Mouse (Mus musculus) heart, embryonic 12.5 days (tissue): ENCODE results near the gene Rab5c. TPM values are rescaled to one million over a fixed set of nuclear protein-coding genes. Genes with fewer than 3 reads are reported as not detected.

Experiments
- ATAC-seq: fragments of 200-750 bp; cut with Nextera tagmentation; 2 replicates; pipeline ENCODE4 v1.8.0; 2017; ENCODE audit warnings: moderate TSS enrichment, moderate library complexity; ENCODE audit not compliant: insufficient number of reproducible peaks, low FRiP score
- H3K27ac ChIP-seq: fragments of 300-500 bp; sonication (generic); 2 replicates; pipeline ENCODE4 v1.5.1; 2016; ENCODE audit warnings: mild to moderate bottlenecking, moderate library complexity; ENCODE audit not compliant: poor library complexity, severe bottlenecking
- H3K27me3 ChIP-seq: fragments of 300-500 bp; sonication (generic); replicated peaks from 2 replicates; pipeline ENCODE4 v1.6.1; 2016; ENCODE audit warnings: mild to moderate bottlenecking, moderate library complexity
- H3K36me3 ChIP-seq: fragments of 300-500 bp; sonication (generic); 2 replicates; pipeline ENCODE4 v1.6.1; 2016; ENCODE audit warnings: mild to moderate bottlenecking, moderate library complexity
- H3K4me1 ChIP-seq: fragments of 300-500 bp; sonication (generic); replicated peaks from 2 replicates; pipeline ENCODE4 v1.6.1; 2016; ENCODE audit warnings: mild to moderate bottlenecking
- H3K4me2 ChIP-seq: fragments of 300-500 bp; sonication (generic); 2 replicates; pipeline ENCODE4 v1.6.1; 2016; ENCODE audit warnings: mild to moderate bottlenecking, moderate library complexity
- H3K4me3 ChIP-seq: fragments of 300-500 bp; sonication (generic); 2 replicates; pipeline ENCODE4 v1.5.1; 2016; ENCODE audit warnings: mild to moderate bottlenecking
- H3K9ac ChIP-seq: fragments of 300-500 bp; sonication (generic); 2 replicates; pipeline ENCODE4 v1.6.1; 2016; ENCODE audit warnings: mild to moderate bottlenecking, moderate library complexity
- H3K9me3 ChIP-seq: fragments of 300-500 bp; sonication (generic); replicated peaks from 2 replicates; pipeline ENCODE4 v1.6.1; 2016; ENCODE audit warnings: mild to moderate bottlenecking, moderate library complexity
- WGBS: fragments of 180-500 bp; shearing (Covaris S2); methylation state at CpG from one replicate; pipeline ENCODE4 v1.1.7; 2016; 5-methylcytosine and 5-hydroxymethylcytosine counted together
- polyA plus RNA-seq: library from polyadenylated mRNA; unstranded; fragments of >200 nt; fragmentation: Nextera tagmentation; extraction: Ambion mirVana; gene quantifications from 2 replicates; pipeline ENCODE4 v1.2.1, GENCODE M21; 2016

Gene Rab5c
- polyA plus RNA-seq, 1 experiment from 2014 or later = 11.4 TPM

DNA sequence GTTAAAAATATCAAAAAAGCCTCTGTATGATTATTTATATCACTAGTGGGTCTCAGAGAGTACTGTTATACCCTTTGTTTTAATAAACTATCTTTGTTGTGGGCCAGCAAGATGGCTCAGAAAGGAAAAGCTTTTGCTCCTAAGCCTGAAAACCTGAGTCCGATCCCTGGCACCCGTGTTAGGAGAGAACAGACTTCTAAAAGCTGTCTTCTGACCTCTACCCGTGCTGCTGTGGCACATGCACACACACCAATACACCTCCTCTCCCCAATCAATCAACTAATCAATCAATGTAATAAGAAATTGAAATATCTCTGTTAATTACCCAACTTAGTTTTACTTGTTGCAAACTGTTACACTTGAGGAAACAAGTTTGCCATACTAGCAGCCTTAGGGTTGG lies 37.3 kb downstream of the Rab5c start:
- Histone ChIP-seq H3K27me3 (peaks cover 9% of the 10 kb centered on the region; the same call in 1 of the 2 replicates), H3K9ac (no peak overlapping the region), H3K4me1 (peaks cover 4% of the 10 kb centered on the region), H3K9me3 (no peaks in the 10 kb centered on the region), H3K27ac (no peak overlapping the region), H3K4me3 (no peak overlapping the region), H3K36me3 (peaks cover 13% of the 10 kb centered on the region), H3K4me2 (peak overlapping the region; percentile 58)
- WGBS = 74% methylated on average over 3 of the region's 3 CpGs
- ATAC-seq = no peak

GRCm38 (mm10) chr11:100697921-100698320 lies 40.1 kb downstream of the Rab5c start:
- H3K27me3 ChIP-seq = peaks cover 16% of the 10 kb centered on the region
- no peak overlapping the region for H3K4me3 ChIP-seq
- H3K9ac ChIP-seq = no peak overlapping the region
- no peaks in the 10 kb centered on the region for H3K9me3 ChIP-seq
- peaks cover 4% of the 10 kb centered on the region for H3K4me1 ChIP-seq
- H3K27ac ChIP-seq = no peak overlapping the region
- no peak for ATAC-seq
- 66% methylated on average over 7 of the region's 7 CpGs for WGBS
- H3K4me2 ChIP-seq = no peak overlapping the region
- no peaks in the 10 kb centered on the region for H3K36me3 ChIP-seq

GRCm38 (mm10) chr11:100694926-100695325 lies 43.1 kb downstream of the Rab5c start:
- no peak for ATAC-seq
- no peaks in the 10 kb centered on the region for H3K36me3 ChIP-seq
- no peak overlapping the region for H3K4me3 ChIP-seq
- no peak overlapping the region for H3K9ac ChIP-seq
- no peak overlapping the region for H3K4me2 ChIP-seq
- no peak overlapping the region for H3K27ac ChIP-seq
- no peaks in the 10 kb centered on the region for H3K9me3 ChIP-seq
- WGBS = 36% methylated on average over 5 of the region's 5 CpGs
- H3K4me1 ChIP-seq = peaks cover 9% of the 10 kb centered on the region
- peaks cover 39% of the 10 kb centered on the region for H3K27me3 ChIP-seq

DNA sequence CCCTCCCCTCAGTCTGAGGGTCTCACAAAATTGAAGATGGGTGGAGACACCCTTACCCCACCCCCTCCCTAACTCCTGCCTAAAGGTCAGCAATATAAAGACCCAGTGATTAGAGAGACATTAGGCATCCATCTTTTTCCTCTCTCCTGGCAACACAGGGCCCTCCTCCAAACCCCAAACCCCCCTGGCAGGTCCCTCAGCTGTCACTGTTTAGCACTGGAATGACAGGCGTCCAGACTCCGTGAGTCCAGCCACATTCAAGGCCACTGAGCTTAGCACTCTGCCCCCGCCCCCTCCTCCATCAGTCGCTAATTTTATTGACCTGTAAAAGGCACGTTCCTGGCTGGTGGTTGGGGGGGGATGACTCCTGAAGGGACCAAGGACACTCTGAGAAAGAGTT lies 44.9 kb downstream of the Rab5c start:
- Histone ChIP-seq H3K4me1 (peaks cover 9% of the 10 kb centered on the region), H3K9me3 (no peaks in the 10 kb centered on the region)

DNA sequence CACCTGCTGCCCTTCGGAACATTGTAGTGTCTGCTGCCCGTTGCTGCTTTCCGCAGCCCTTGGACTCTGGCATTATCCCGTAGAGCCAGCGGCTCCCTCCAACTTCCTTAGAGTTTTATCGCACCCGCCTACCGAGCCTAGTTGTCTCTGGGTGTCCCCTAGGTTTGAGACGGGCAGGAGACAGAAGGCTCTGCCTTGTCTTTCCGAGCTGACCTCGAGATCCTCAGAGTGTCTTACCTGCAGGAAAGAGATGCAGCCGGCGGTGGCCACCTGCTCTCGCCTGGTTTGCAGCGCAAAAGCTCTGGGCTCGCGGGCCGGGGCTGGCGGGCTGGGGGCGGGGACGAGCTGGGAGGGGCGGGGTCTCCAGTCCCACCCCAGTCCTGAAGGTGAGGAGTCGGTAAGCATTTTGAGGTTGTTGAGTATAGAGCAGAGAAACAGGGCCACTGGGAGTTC lies 45.8 kb downstream of the Rab5c start, which contains the start of gene Zfp385c:
Gene Zfp385c (minus strand): TSS at position 292 of the 453 bp plus-strand sequence.
- Histone ChIP-seq H3K9me3 (no peaks in the 10 kb centered on the region), H3K4me2 (peak within 1 kb of the TSS; percentile 75), H3K4me3 (peak within 1 kb of the TSS; percentile 42), H3K9ac (peak within 1 kb of the TSS; percentile 38), H3K27ac (no peak within 1 kb of the TSS), H3K36me3 (no peaks in the 10 kb centered on the region), H3K4me1 (peaks cover 9% of the 10 kb centered on the region), H3K27me3 (peaks cover 44% of the 10 kb centered on the region)
- under 1% methylated on average over 23 of the region's 23 CpGs for WGBS
- ATAC-seq = no peak

More for the DNA sequence above, 44.9 kb downstream of the Rab5c start:
- no peak overlapping the region for H3K27ac ChIP-seq
- no peaks in the 10 kb centered on the region for H3K36me3 ChIP-seq
- H3K9ac ChIP-seq = no peak overlapping the region
- H3K27me3 ChIP-seq = peaks cover 44% of the 10 kb centered on the region
- WGBS = 22% methylated on average over 5 of the region's 5 CpGs
- no peak overlapping the region for H3K4me3 ChIP-seq
- no peak overlapping the region for H3K4me2 ChIP-seq
- ATAC-seq = no peak

DNA sequence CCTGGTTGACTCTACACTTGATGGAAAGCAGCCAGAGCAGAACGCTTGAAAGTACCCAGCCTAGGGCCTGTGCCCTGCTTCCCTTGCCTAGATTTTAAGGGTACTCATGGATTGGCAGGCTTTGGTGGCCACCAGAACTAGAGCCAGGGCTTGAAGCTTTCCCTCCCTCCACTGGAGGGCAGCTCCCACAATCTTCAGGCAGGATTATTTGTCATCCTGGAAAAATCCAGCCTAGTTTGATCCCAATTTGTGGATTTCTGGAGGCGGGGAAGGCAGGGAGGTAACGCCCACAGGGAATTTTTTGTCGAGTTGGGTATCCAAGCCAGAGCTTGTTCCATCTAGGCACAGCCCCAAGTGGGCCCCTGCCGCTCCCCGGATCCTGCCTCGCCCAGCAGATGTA lies 47.6 kb downstream of the Rab5c start:
- ATAC-seq = no peak
- 76% methylated on average over 7 of the region's 7 CpGs for WGBS
- H3K4me2 ChIP-seq = no peak overlapping the region
- peaks cover 9% of the 10 kb centered on the region for H3K4me1 ChIP-seq
- no peak overlapping the region for H3K9ac ChIP-seq
- no peak overlapping the region for H3K4me3 ChIP-seq
- peaks cover 40% of the 10 kb centered on the region for H3K27me3 ChIP-seq
- no peak overlapping the region for H3K27ac ChIP-seq
- no peaks in the 10 kb centered on the region for H3K36me3 ChIP-seq
- no peaks in the 10 kb centered on the region for H3K9me3 ChIP-seq

- no peak overlapping the region for H3K9ac ChIP-seq
- H3K27me3 ChIP-seq = peaks cover 38% of the 10 kb centered on the region
Observed at GRCm38 (mm10) chr11:100688443-100688842, 49.6 kb downstream of the Rab5c start.

DNA sequence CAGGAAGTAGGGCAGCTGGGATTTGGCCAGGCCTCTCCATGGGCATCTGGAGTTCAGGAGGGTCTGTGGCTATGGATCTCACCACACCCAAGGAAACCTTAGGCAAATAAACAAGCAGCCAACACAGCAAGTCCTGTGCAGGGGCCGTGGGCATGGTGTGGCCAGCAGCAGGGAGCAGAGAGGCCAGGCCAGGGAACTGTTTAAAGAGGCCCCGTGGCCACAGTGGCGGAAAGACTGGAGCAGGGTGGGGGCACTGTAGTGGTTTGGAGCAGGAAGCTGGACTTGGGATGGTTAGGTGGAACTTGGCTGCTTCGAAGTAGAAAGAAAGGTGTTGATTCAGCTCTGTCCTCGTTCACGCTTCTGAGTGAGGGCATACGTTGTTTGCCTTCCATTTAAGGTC lies 50.8 kb downstream of the Rab5c start:
- ATAC-seq = no peak
- no peaks in the 10 kb centered on the region for H3K9me3 ChIP-seq
- H3K27me3 ChIP-seq = peaks cover 27% of the 10 kb centered on the region
- H3K4me2 ChIP-seq = no peak overlapping the region
- H3K4me3 ChIP-seq = no peak overlapping the region
- H3K36me3 ChIP-seq = no peaks in the 10 kb centered on the region
- H3K27ac ChIP-seq = no peak overlapping the region
- peaks cover 6% of the 10 kb centered on the region for H3K4me1 ChIP-seq
- H3K9ac ChIP-seq = no peak overlapping the region
- 74% methylated on average over 7 of the region's 7 CpGs for WGBS

More at GRCm38 (mm10) chr11:100688443-100688842, 49.6 kb downstream of the Rab5c start:
- Histone ChIP-seq H3K4me1 (peaks cover 9% of the 10 kb centered on the region), H3K27ac (no peak overlapping the region), H3K9me3 (no peaks in the 10 kb centered on the region), H3K4me3 (no peak overlapping the region), H3K36me3 (no peaks in the 10 kb centered on the region), H3K4me2 (no peak overlapping the region)
- WGBS = 59% methylated on average over 4 of the region's 4 CpGs
- ATAC-seq = 0 out of 2 replicates have a peak, but pooled peaks have one; percentile 53

- Histone ChIP-seq H3K27ac (no peak overlapping the region), H3K36me3 (no peaks in the 10 kb centered on the region), H3K27me3 (peaks cover 9% of the 10 kb centered on the region), H3K9ac (no peak overlapping the region), H3K4me1 (0 out of 2 replicates have a peak, but pooled peaks cover 3% of the 10 kb centered on the region), H3K4me3 (no peak overlapping the region), H3K9me3 (no peaks in the 10 kb centered on the region), H3K4me2 (no peak overlapping the region)
- 63% methylated on average over 3 of the region's 3 CpGs for WGBS
- no peak for ATAC-seq
Observed at GRCm38 (mm10) chr11:100685371-100685770, 52.6 kb downstream of the Rab5c start.

DNA sequence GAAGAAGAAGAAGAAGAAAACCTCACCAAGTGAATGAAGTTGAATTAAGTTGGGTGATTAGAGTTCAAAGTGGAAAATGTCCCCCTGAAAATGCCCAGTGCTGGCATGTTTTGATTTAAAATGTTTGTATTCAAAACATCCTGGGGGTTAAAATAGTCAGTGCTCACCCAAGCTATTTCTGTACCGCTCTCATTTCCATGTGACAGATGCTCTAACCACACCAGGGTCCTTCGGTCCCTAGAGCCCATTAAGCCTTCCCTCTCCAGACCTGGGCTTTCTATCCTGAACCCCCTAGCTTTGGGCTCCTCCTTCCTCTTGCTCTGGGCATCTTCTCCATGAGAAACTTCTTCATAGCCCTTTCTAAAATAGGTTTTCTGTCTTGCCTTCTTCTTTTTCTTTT lies 53.9 kb downstream of the Rab5c start:
- Histone ChIP-seq H3K27ac (no peak overlapping the region), H3K27me3 (0 out of 2 replicates have a peak, but pooled peaks cover 2% of the 10 kb centered on the region), H3K4me2 (no peak overlapping the region), H3K36me3 (no peaks in the 10 kb centered on the region), H3K9ac (no peak overlapping the region), H3K9me3 (no peaks in the 10 kb centered on the region), H3K4me3 (no peak overlapping the region), H3K4me1 (0 out of 2 replicates have a peak, but pooled peaks cover 3% of the 10 kb centered on the region)
- 51% methylated on average over 2 of the region's 2 CpGs for WGBS
- ATAC-seq = no peak

DNA sequence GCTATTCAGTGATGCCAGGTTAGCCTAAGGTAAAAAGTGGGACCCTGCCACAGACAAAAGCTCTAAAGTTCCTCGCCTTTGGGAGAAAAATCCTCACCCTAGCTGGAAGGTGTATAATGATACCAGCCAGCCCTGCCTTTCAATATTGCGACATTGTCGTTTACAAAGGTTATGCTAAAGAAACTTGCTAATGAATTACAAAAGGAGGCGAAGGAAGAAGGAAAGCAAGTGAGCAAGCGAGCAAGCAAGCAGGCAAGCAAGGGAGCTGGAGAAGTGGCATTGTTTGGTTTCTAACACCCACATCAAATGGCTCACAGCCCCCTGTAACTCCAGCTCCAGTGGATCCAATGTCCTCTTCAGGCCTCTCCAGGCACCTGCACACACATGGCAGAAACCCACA lies 55.5 kb downstream of the Rab5c start:
- no peaks in the 10 kb centered on the region for H3K36me3 ChIP-seq
- H3K9me3 ChIP-seq = no peaks in the 10 kb centered on the region
- no peak overlapping the region for H3K9ac ChIP-seq
- no peak for ATAC-seq
- no peak overlapping the region for H3K27ac ChIP-seq
- H3K4me2 ChIP-seq = no peak overlapping the region
- H3K4me1 ChIP-seq = peaks cover 9% of the 10 kb centered on the region
- WGBS = 77% methylated on average over 5 of the region's 5 CpGs
- peaks cover 5% of the 10 kb centered on the region; the same call in 1 of the 2 replicates for H3K27me3 ChIP-seq
- no peak overlapping the region for H3K4me3 ChIP-seq

GRCm38 (mm10) chr11:100681826-100682225 lies 56.2 kb downstream of the Rab5c start:
- Histone ChIP-seq H3K27ac (no peak overlapping the region), H3K4me1 (peaks cover 14% of the 10 kb centered on the region), H3K36me3 (no peaks in the 10 kb centered on the region), H3K4me3 (no peak overlapping the region), H3K9me3 (no peaks in the 10 kb centered on the region), H3K27me3 (peaks cover 5% of the 10 kb centered on the region; the same call in 1 of the 2 replicates), H3K9ac (no peak overlapping the region), H3K4me2 (no peak overlapping the region)
- 0 out of 2 replicates have a peak, but pooled peaks have one; percentile 36 for ATAC-seq
- 68% methylated on average over 5 of the region's 5 CpGs for WGBS
